Mouse (Mus musculus) stomach, embryonic 14.5 days (tissue): Measurements from ENCODE around the gene OR5BS1P. TPM values are rescaled to one million over a fixed set of nuclear protein-coding genes. Genes with fewer than 3 reads are reported as not detected.
"Not testable (repeated sequence)": the region's sequence is repeated elsewhere in the genome, so short reads cannot be mapped to it uniquely, and the experiment has no call there.

ENCODE experiments used
- ATAC-seq: fragments of 200-750 bp; cut with Nextera tagmentation; 2 replicates; pipeline ENCODE4 v1.8.0; 2017; ENCODE audit warnings: low read depth, moderate TSS enrichment; ENCODE audit not compliant: insufficient number of reproducible peaks, insufficient read depth, low FRiP score
- H3K27ac ChIP-seq: fragments of 300-500 bp; sonication (generic); 2 replicates; pipeline ENCODE4 v1.5.1; 2014; ENCODE audit warnings: mild to moderate bottlenecking, low read length, moderate library complexity, mixed read lengths
- H3K27me3 ChIP-seq: fragments of 300-500 bp; sonication (generic); 2 replicates; pipeline ENCODE4 v1.6.1; 2014; ENCODE audit warnings: low read length, control low read depth, mixed read lengths; ENCODE audit not compliant: control insufficient read depth, insufficient read depth
- H3K36me3 ChIP-seq: fragments of 300-500 bp; sonication (generic); 2 replicates; pipeline ENCODE4 v1.6.1; 2014; ENCODE audit warnings: mild to moderate bottlenecking, control low read depth, low read length, moderate library complexity, mixed read lengths; ENCODE audit not compliant: control insufficient read depth, insufficient read depth
- H3K4me1 ChIP-seq: fragments of 300-500 bp; sonication (generic); 2 replicates; pipeline ENCODE4 v1.6.1; 2014; ENCODE audit warnings: low read length, control low read depth, mixed read lengths; ENCODE audit not compliant: control insufficient read depth, insufficient read depth
- H3K4me2 ChIP-seq: fragments of 300-500 bp; sonication (generic); replicated peaks from 2 replicates; pipeline ENCODE4 v1.6.1; 2014; ENCODE audit warnings: low read depth, low read length, control low read depth
- H3K4me3 ChIP-seq: fragments of 300-500 bp; sonication (generic); 2 replicates; pipeline ENCODE4 v1.5.1; 2014; ENCODE audit warnings: low read depth, low read length, control low read depth
- H3K9ac ChIP-seq: fragments of 300-500 bp; sonication (generic); replicated peaks from 2 replicates; pipeline ENCODE4 v1.6.1; 2014; ENCODE audit warnings: low read depth, mild to moderate bottlenecking, control low read depth, low read length, moderate library complexity, mixed read lengths
- H3K9me3 ChIP-seq: fragments of 300-500 bp; sonication (generic); 2 replicates; pipeline ENCODE4 v1.6.1; 2016; ENCODE audit warnings: low read depth, low read length, control low read depth; ENCODE audit not compliant: control insufficient read depth
- whole genome bisulfite sequencing: fragments of 180-500 bp; shearing (Covaris S2); extraction: QIAGEN DNeasy Blood & Tissue Kit; methylation state at CpG from one replicate; pipeline ENCODE4 v1.1.7; 2014; 5-methylcytosine and 5-hydroxymethylcytosine counted together
- polyA plus RNA-seq: library from polyadenylated mRNA; unstranded; fragments of >200 nt; fragmentation: Nextera tagmentation; extraction: Ambion mirVana; gene quantifications from 2 replicates; pipeline ENCODE4 v1.2.1, GENCODE M21; 2014

OR5BS1P gene
- not detected in 2 replicates for polyA plus RNA-seq

DNA sequence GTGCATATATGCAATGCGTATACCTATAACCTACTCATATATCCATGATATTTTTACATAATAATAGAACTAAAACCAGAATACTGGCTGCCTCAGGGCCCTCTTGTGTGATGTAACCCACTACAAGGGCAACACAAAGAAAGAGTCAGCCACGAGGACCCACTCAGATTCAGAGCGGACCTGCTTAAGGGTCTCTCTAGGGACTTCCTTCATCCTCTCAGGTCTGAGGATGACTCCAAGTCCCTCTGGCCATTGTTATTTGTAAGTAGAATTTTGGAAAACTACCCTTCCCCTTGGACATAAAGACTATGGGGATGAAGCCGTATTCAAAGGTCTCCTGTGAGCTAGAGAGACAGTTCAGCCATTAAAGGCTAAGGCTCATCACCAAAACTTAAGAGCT, at the start of gene OR5BS1P:
Gene OR5BS1P, plus strand, starts transcription at position 301 of the 400 bp plus-strand sequence.
- no peaks in the 10 kb centered on the region for H3K9me3 ChIP-seq
- no peak within 1 kb of the TSS for H3K4me3 ChIP-seq
- 91% methylated on average over 4 of the region's 4 CpGs for WGBS
- no peaks in the 10 kb centered on the region for H3K4me1 ChIP-seq
- no peak within 1 kb of the TSS for H3K4me2 ChIP-seq
- no peak within 1 kb of the TSS for H3K27ac ChIP-seq
- H3K9ac ChIP-seq: no peak within 1 kb of the TSS
- no peak for ATAC-seq
- no peaks in the 10 kb centered on the region for H3K36me3 ChIP-seq
- H3K27me3 ChIP-seq: no peaks in the 10 kb centered on the region

- Histone ChIP-seq H3K9me3 (no peaks in the 10 kb centered on the region), H3K4me2 (no peak overlapping the region), H3K4me3 (no peak overlapping the region), H3K27ac (no peak overlapping the region), H3K27me3 (no peaks in the 10 kb centered on the region), H3K9ac (no peak overlapping the region), H3K36me3 (no peaks in the 10 kb centered on the region), H3K4me1 (no peaks in the 10 kb centered on the region)
- no peak for ATAC-seq
- WGBS: 58% methylated on average over 4 of the region's 4 CpGs
Measured at GRCm38 (mm10) chr15:98420897-98421296, 48.8 kb upstream of the OR5BS1P start.

DNA sequence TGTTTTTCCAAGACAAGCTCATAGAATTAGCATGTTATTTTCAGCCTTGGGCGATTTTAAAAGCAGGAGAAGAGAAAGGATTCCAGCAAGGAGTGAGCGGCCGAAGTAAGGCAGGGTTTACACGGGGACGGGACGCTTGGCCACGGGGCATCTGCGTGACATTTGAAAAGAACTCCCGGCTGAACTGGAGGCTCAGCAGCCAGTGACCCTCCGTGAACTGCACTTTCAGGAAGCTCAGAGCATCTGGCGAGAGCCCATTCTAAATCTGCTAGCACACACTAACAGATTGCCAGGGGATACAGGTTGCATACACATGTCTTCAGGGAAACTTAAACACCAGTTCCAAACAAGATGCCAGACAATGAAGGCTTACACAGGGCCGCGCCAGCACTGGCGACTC, 45.4 kb upstream of the OR5BS1P start:
- Histone ChIP-seq H3K36me3 (no peaks in the 10 kb centered on the region), H3K4me2 (no peak overlapping the region), H3K9ac (no peak overlapping the region), H3K27me3 (no peaks in the 10 kb centered on the region), H3K9me3 (no peaks in the 10 kb centered on the region), H3K4me3 (no peak overlapping the region), H3K4me1 (no peaks in the 10 kb centered on the region), H3K27ac (no peak overlapping the region)
- WGBS: 63% methylated on average over 14 of the region's 14 CpGs
- ATAC-seq: no peak

DNA sequence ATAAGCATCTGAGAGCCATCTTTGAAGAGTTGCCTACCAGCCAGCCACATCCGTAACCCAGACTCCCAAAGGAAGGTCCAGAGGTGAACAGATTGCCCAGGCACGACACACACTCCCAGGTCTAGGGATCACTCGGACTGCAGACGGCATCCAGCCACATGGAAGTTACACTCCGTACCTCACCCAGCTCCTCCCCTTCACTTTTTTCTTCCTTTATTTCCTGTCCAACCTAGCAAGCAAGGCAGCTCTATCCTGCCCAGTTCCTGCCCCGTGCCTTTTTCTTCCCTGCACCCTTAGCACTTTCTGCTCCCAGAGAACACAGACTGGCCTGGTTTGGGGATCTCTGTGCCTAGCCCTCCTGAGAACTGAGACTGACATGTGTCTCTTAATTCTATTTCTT, 44.9 kb upstream of the OR5BS1P start:
- H3K27ac ChIP-seq: no peak overlapping the region
- no peaks in the 10 kb centered on the region for H3K9me3 ChIP-seq
- no peak for ATAC-seq
- H3K9ac ChIP-seq: no peak overlapping the region
- no peak overlapping the region for H3K4me3 ChIP-seq
- H3K27me3 ChIP-seq: no peaks in the 10 kb centered on the region
- WGBS: 60% methylated on average over 6 of the region's 6 CpGs
- H3K4me1 ChIP-seq: no peaks in the 10 kb centered on the region
- no peaks in the 10 kb centered on the region for H3K36me3 ChIP-seq
- H3K4me2 ChIP-seq: no peak overlapping the region

- Histone ChIP-seq H3K27me3 (no peaks in the 10 kb centered on the region), H3K4me2 (no peak overlapping the region), H3K4me3 (no peak overlapping the region), H3K27ac (no peak overlapping the region), H3K9me3 (no peaks in the 10 kb centered on the region), H3K9ac (no peak overlapping the region), H3K4me1 (no peaks in the 10 kb centered on the region), H3K36me3 (no peaks in the 10 kb centered on the region)
- ATAC-seq: no peak
- 81% methylated on average over 7 of the region's 7 CpGs for WGBS
Measured at GRCm38 (mm10) chr15:98425188-98425587, 44.5 kb upstream of the OR5BS1P start.

- not testable (repeated sequence) for ATAC-seq, H3K9me3 ChIP-seq, H3K4me2 ChIP-seq, H3K9ac ChIP-seq, H3K36me3 ChIP-seq, H3K27ac ChIP-seq, H3K27me3 ChIP-seq, H3K4me1 ChIP-seq, H3K4me3 ChIP-seq
- 69% methylated on average over 5 of the region's 5 CpGs for WGBS
Measured at GRCm38 (mm10) chr15:98430925-98431324, 38.8 kb upstream of the OR5BS1P start, which contains the start of gene Olfr282. Olfr282 (plus strand) TSS chr15:98431225.

- Histone ChIP-seq H3K27me3 (no peaks in the 10 kb centered on the region), H3K9me3 (no peaks in the 10 kb centered on the region), H3K27ac (no peak overlapping the region), H3K4me3 (no peak overlapping the region), H3K4me1 (no peaks in the 10 kb centered on the region), H3K4me2 (no peak overlapping the region), H3K36me3 (no peaks in the 10 kb centered on the region), H3K9ac (no peak overlapping the region)
- 77% methylated on average over 3 of the region's 3 CpGs for WGBS
- no peak for ATAC-seq
Measured at GRCm38 (mm10) chr15:98444561-98444960, 25.1 kb upstream of the OR5BS1P start.

GRCm38 (mm10) chr15:98448521-98448920, 21.2 kb upstream of the OR5BS1P start:
- Histone ChIP-seq H3K27me3 (no peaks in the 10 kb centered on the region), H3K4me1 (no peaks in the 10 kb centered on the region), H3K4me2 (no peak overlapping the region), H3K27ac (no peak overlapping the region), H3K36me3 (no peaks in the 10 kb centered on the region), H3K9me3 (no peaks in the 10 kb centered on the region), H3K9ac (no peak overlapping the region), H3K4me3 (no peak overlapping the region)
- no peak for ATAC-seq
- WGBS: 54% methylated on average over 4 of the region's 4 CpGs

- H3K4me2 ChIP-seq: no peak within 1 kb of the TSS
- H3K9ac ChIP-seq: no peak within 1 kb of the TSS
- no peak within 1 kb of the TSS for H3K4me3 ChIP-seq
- ATAC-seq: no peak
- H3K27me3 ChIP-seq: no peaks in the 10 kb centered on the region
- 87% methylated on average over 7 of the region's 7 CpGs for WGBS
- no peak within 1 kb of the TSS for H3K27ac ChIP-seq
- H3K36me3 ChIP-seq: no peaks in the 10 kb centered on the region
- no peaks in the 10 kb centered on the region for H3K9me3 ChIP-seq
- no peaks in the 10 kb centered on the region for H3K4me1 ChIP-seq
Measured at GRCm38 (mm10) chr15:98452288-98452687, 17.4 kb upstream of the OR5BS1P start, which contains the start of gene Olfr281. Olfr281 (plus strand) TSS chr15:98452588.
